Mouse (Mus musculus) heart, adult 2 months (tissue): ENCODE results near the gene Pigq. TPM values are rescaled to one million over a fixed set of nuclear protein-coding genes. Genes with fewer than 3 reads are reported as not detected.

Experiments used
- DNase-seq, 2 experiments: peaks; one replicate each; pipeline ENCODE4 v3.0.0; 2021
- H3K27ac ChIP-seq: fragments of 200-600 bp; 2 replicates; pipeline ENCODE4 v1.8.1; 2022
- H3K27me3 ChIP-seq: fragments of 200-500 bp; 2 replicates; pipeline ENCODE4 v1.6.1; 2012; ENCODE audit warnings: mild to moderate bottlenecking, low read length, inconsistent platforms, mixed read lengths; ENCODE audit not compliant: control insufficient read depth, insufficient read depth
- H3K36me3 ChIP-seq: fragments of 200-500 bp; 2 replicates; pipeline ENCODE4 v1.6.1; 2012; ENCODE audit warnings: low read length, inconsistent platforms; ENCODE audit not compliant: control insufficient read depth, insufficient read depth
- H3K4me1 ChIP-seq: fragments of 200-500 bp; 2 replicates; pipeline ENCODE4 v1.6.1; 2011; ENCODE audit warnings: low read length; ENCODE audit not compliant: control insufficient read depth, insufficient read depth
- H3K4me3 ChIP-seq: fragments of 200-600 bp; 2 replicates; pipeline ENCODE4 v1.8.1; 2022
- H3K79me2 ChIP-seq: fragments of 200-500 bp; replicated peaks from 2 replicates; pipeline ENCODE4 v1.6.1; 2012; ENCODE audit warnings: mild to moderate bottlenecking, inconsistent platforms, low read length, moderate library complexity, mixed read lengths; ENCODE audit not compliant: control insufficient read depth, insufficient read depth
- H3K9ac ChIP-seq: fragments of 200-500 bp; 2 replicates; pipeline ENCODE4 v1.6.1; 2012; ENCODE audit warnings: low read depth, mild to moderate bottlenecking, control low read depth, inconsistent platforms, low read length, mixed read lengths
- CTCF ChIP-seq: fragments of 200-600 bp; IDR thresholded peaks from 2 replicates; pipeline ENCODE4 v1.8.1; 2022; ENCODE audit warnings: antibody characterized with exemption, mild to moderate bottlenecking, moderate library complexity
- EP300 ChIP-seq: fragments of 200-500 bp; IDR thresholded peaks from 2 replicates; pipeline ENCODE4 v1.6.1; 2011; ENCODE audit warnings: low read depth, low read length, control low read depth; ENCODE audit not compliant: insufficient read depth
- POLR2A ChIP-seq: fragments of 200-500 bp; IDR thresholded peaks from 2 replicates; pipeline ENCODE4 v1.6.1; 2011; ENCODE audit warnings: mild to moderate bottlenecking, low read depth, low read length, control low read depth; ENCODE audit not compliant: insufficient read depth
- WGBS: fragments of 180-500 bp; shearing (Covaris S2); methylation state at CpG from one replicate; pipeline ENCODE4 v1.1.7; 2018; 5-methylcytosine and 5-hydroxymethylcytosine counted together
- intact Hi-C: fragments of 180-260 bp; cut with DNase I; formaldehyde crosslinking; loops from one replicate; pipeline ENCODE4 v1.15.1; 2025
- polyA plus RNA-seq: library from polyadenylated mRNA; depleted of rRNA; stranded (reverse); fragments of >200 nt; gene quantifications from 2 replicates; pipeline ENCODE4 v1.2.3, GENCODE M21; 2012
- total RNA-seq, 2 experiments: library from RNA; stranded (reverse); gene quantifications; 2 replicates each; pipeline ENCODE4 v1.2.3; 2021

The Pigq gene
- total and polyA plus RNA-seq, 3 experiments, result 40.8 to 74.7 (median 48.7) TPM

- no peak for DNase-seq
- 72% methylated on average over 9 of the region's 9 CpGs for WGBS
- Histone ChIP-seq H3K27ac (no peak overlapping the region), H3K79me2 (no peaks in the 10 kb centered on the region), H3K9ac (no peak overlapping the region), H3K4me1 (peaks cover 5% of the 10 kb centered on the region), H3K27me3 (no peaks in the 10 kb centered on the region), H3K36me3 (no peaks in the 10 kb centered on the region), H3K4me3 (no peak overlapping the region)
- TF ChIP-seq CTCF, result no peak
- TF ChIP-seq POLR2A, result no peak
- no peak for TF ChIP-seq EP300
- intact Hi-C loops, result loop anchor here (5.0 kb wide), 1 partner anchor 51 kb away; no protein-coding TSS in a partner anchor
Observed at GRCm38 (mm10) chr17:25943769-25944168, 967 bp downstream of the Pigq start.

GRCm38 (mm10) chr17:25943221-25943620 lies 1.5 kb downstream of the Pigq start:
- H3K4me1 ChIP-seq, result peaks cover 5% of the 10 kb centered on the region
- H3K79me2 ChIP-seq, result no peaks in the 10 kb centered on the region
- no peak for DNase-seq
- H3K9ac ChIP-seq, result no peak overlapping the region
- no peak overlapping the region for H3K27ac ChIP-seq
- no peak overlapping the region for H3K4me3 ChIP-seq
- intact Hi-C loops, result loop anchor here (5.0 kb wide), 1 partner anchor 51 kb away; no protein-coding TSS in a partner anchor
- no peaks in the 10 kb centered on the region for H3K27me3 ChIP-seq
- no peaks in the 10 kb centered on the region for H3K36me3 ChIP-seq
- 84% methylated on average over 3 of the region's 3 CpGs for WGBS
- TF ChIP-seq POLR2A, result no peak
- TF ChIP-seq CTCF, result no peak
- TF ChIP-seq EP300, result no peak

- no peaks in the 10 kb centered on the region for H3K79me2 ChIP-seq
- H3K27me3 ChIP-seq, result no peaks in the 10 kb centered on the region
- WGBS, result 69% methylated on average over 2 of the region's 2 CpGs
- no peaks in the 10 kb centered on the region for H3K36me3 ChIP-seq
- no peak overlapping the region for H3K9ac ChIP-seq
- no peak for DNase-seq
- peaks cover 5% of the 10 kb centered on the region for H3K4me1 ChIP-seq
- H3K27ac ChIP-seq, result 0 out of 2 replicates have a peak overlapping the region, but pooled peaks have one; percentile 9
- no peak for TF ChIP-seq CTCF
- no peak overlapping the region for H3K4me3 ChIP-seq
- intact Hi-C loops, result loop anchor here (5.0 kb wide), 1 partner anchor 50 kb away; no protein-coding TSS in a partner anchor
Observed at GRCm38 (mm10) chr17:25942597-25943151, 2.1 kb downstream of the Pigq start.

- H3K4me3 ChIP-seq, result peak overlapping the region; percentile 74
- H3K79me2 ChIP-seq, result no peaks in the 10 kb centered on the region
- TF ChIP-seq CTCF, result no peak
- peak; percentile 69 for TF ChIP-seq POLR2A
- H3K9ac ChIP-seq, result peak overlapping the region; percentile 92
- intact Hi-C loops, result loop anchor here (2.0 to 5.0 kb wide), 3 partner anchors 21 to 49 kb away; no protein-coding TSS in a partner anchor
- H3K27me3 ChIP-seq, result no peaks in the 10 kb centered on the region
- no peaks in the 10 kb centered on the region for H3K36me3 ChIP-seq
- WGBS, result 3% methylated on average over 54 of the region's 54 CpGs
- DNase-seq, result peak; percentile 86 to 90
- peak overlapping the region; percentile 79 for H3K27ac ChIP-seq
- H3K4me1 ChIP-seq, result peaks cover 5% of the 10 kb centered on the region
Observed at GRCm38 (mm10) chr17:25941511-25942241, 3.1 kb downstream of the Pigq start.

- Histone ChIP-seq H3K36me3 (no peaks in the 10 kb centered on the region), H3K79me2 (no peaks in the 10 kb centered on the region), H3K27ac (no peak overlapping the region), H3K4me3 (no peak overlapping the region), H3K27me3 (no peaks in the 10 kb centered on the region), H3K4me1 (no peaks in the 10 kb centered on the region), H3K9ac (no peak overlapping the region)
- peak in 1 of 2 experiments; percentile 26 for DNase-seq
- WGBS, result 45% methylated on average over 1 of the region's 1 CpGs
- no peak for TF ChIP-seq POLR2A
- no peak for TF ChIP-seq EP300
- TF ChIP-seq CTCF, result no peak
- intact Hi-C loops, result no loop called here
Observed at GRCm38 (mm10) chr17:25934526-25934925, 10.2 kb downstream of the Pigq start.

GRCm38 (mm10) chr17:25925348-25925747 lies 19.4 kb downstream of the Pigq start:
- intact Hi-C loops, result no loop called here
- H3K27me3 ChIP-seq, result no peaks in the 10 kb centered on the region
- H3K9ac ChIP-seq, result no peak overlapping the region
- H3K4me3 ChIP-seq, result no peak overlapping the region
- H3K4me1 ChIP-seq, result no peaks in the 10 kb centered on the region
- H3K27ac ChIP-seq, result peak overlapping the region; percentile 5; the same call in 1 of the 2 replicates
- TF ChIP-seq EP300 (peak; percentile 90), CTCF (no peak)
- H3K79me2 ChIP-seq, result no peaks in the 10 kb centered on the region
- no peaks in the 10 kb centered on the region for H3K36me3 ChIP-seq
- 58% methylated on average over 2 of the region's 2 CpGs for WGBS
- peak; percentile 54 to 77 for DNase-seq
